Mouse (Mus musculus): Measurements from ENCODE around the gene Ywhae. TPM values are rescaled to one million over a fixed set of nuclear protein-coding genes. Genes with fewer than 3 reads are reported as not detected.
"Not testable (repeated sequence)": the region's sequence is repeated elsewhere in the genome, so short reads cannot be mapped to it uniquely, and the experiment has no call there.

Ywhae gene
- 648 and 718 TPM in 2 replicates for polyA plus RNA-seq (2015; fragmentation: Nextera tagmentation; extraction: Ambion mirVana)

GRCm38 (mm10) chr11:75732434-75733226 is at the start of gene Ywhae:
TSS of gene Ywhae (plus strand) at chr11:75732869.
- peaks cover 31% of the 10 kb centered on the region for H3K4me1 ChIP-seq (ENCODE audit: control insufficient read depth, insufficient read depth, low read length)
- H3K4me2 ChIP-seq (ENCODE audit: low read depth, low read length) = peak within 1 kb of the TSS; percentile 82
- H3K9ac ChIP-seq (ENCODE audit: low read depth, low read length) = peak within 1 kb of the TSS; percentile 100
- H3K27me3 ChIP-seq (replicated peaks; ENCODE audit: control insufficient read depth, insufficient read depth, low read length) = no peaks in the 10 kb centered on the region
- peak within 1 kb of the TSS; percentile 97 for H3K27ac ChIP-seq (ENCODE audit: low read length)
- peak; percentile 95 for ATAC-seq
- H3K4me3 ChIP-seq (ENCODE audit: low read length) = peak within 1 kb of the TSS; percentile 90
- no peaks in the 10 kb centered on the region for H3K36me3 ChIP-seq (ENCODE audit: control insufficient read depth, insufficient read depth, low read length)
- under 1% methylated on average over 74 of the region's 76 CpGs for WGBS
- no peaks in the 10 kb centered on the region for H3K9me3 ChIP-seq (ENCODE audit: control insufficient read depth, low read length)

GRCm38 (mm10) chr11:75684462-75684861 is 48.2 kb upstream of the Ywhae start:
- no peak for ATAC-seq
- Histone ChIP-seq H3K9ac (ENCODE audit: low read depth, low read length) (no peak overlapping the region), H3K36me3 (ENCODE audit: control insufficient read depth, insufficient read depth, low read length) (no peaks in the 10 kb centered on the region; the same call in 1 of the 2 replicates), H3K27ac (ENCODE audit: low read length) (no peak overlapping the region), H3K27me3 (replicated peaks; ENCODE audit: control insufficient read depth, insufficient read depth, low read length) (no peaks in the 10 kb centered on the region), H3K4me2 (ENCODE audit: low read depth, low read length) (no peak overlapping the region), H3K9me3 (ENCODE audit: control insufficient read depth, low read length) (no peaks in the 10 kb centered on the region), H3K4me1 (ENCODE audit: control insufficient read depth, insufficient read depth, low read length) (peaks cover 9% of the 10 kb centered on the region), H3K4me3 (ENCODE audit: low read length) (no peak overlapping the region)
- WGBS = 95% methylated on average over 5 of the region's 5 CpGs

- WGBS = 61% methylated on average over 2 of the region's 2 CpGs
- ATAC-seq = no peak
- Histone ChIP-seq H3K36me3 (ENCODE audit: control insufficient read depth, insufficient read depth, low read length) (no peaks in the 10 kb centered on the region; the same call in 1 of the 2 replicates), H3K9me3 (ENCODE audit: control insufficient read depth, low read length) (no peaks in the 10 kb centered on the region), H3K27me3 (replicated peaks; ENCODE audit: control insufficient read depth, insufficient read depth, low read length) (no peaks in the 10 kb centered on the region), H3K4me1 (ENCODE audit: control insufficient read depth, insufficient read depth, low read length) (peaks cover 9% of the 10 kb centered on the region), H3K4me2 (ENCODE audit: low read depth, low read length) (no peak overlapping the region), H3K4me3 (ENCODE audit: low read length) (no peak overlapping the region), H3K27ac (ENCODE audit: low read length) (no peak overlapping the region), H3K9ac (ENCODE audit: low read depth, low read length) (no peak overlapping the region)
Measured at GRCm38 (mm10) chr11:75684956-75685355, 47.7 kb upstream of the Ywhae start.

GRCm38 (mm10) chr11:75687343-75687993 is 45.2 kb upstream of the Ywhae start:
- no peak overlapping the region for H3K4me2 ChIP-seq (ENCODE audit: low read depth, low read length)
- no peak overlapping the region for H3K4me3 ChIP-seq (ENCODE audit: low read length)
- no peaks in the 10 kb centered on the region for H3K27me3 ChIP-seq (replicated peaks; ENCODE audit: control insufficient read depth, insufficient read depth, low read length)
- peaks cover 4% of the 10 kb centered on the region; the same call in 1 of the 2 replicates for H3K4me1 ChIP-seq (ENCODE audit: control insufficient read depth, insufficient read depth, low read length)
- no peak overlapping the region for H3K27ac ChIP-seq (ENCODE audit: low read length)
- no peak for ATAC-seq
- H3K36me3 ChIP-seq (ENCODE audit: control insufficient read depth, insufficient read depth, low read length) = peaks cover 3% of the 10 kb centered on the region
- WGBS = 61% methylated on average over 2 of the region's 2 CpGs
- no peak overlapping the region for H3K9ac ChIP-seq (ENCODE audit: low read depth, low read length)
- no peaks in the 10 kb centered on the region for H3K9me3 ChIP-seq (ENCODE audit: control insufficient read depth, low read length)

- no peak overlapping the region for H3K27ac ChIP-seq (ENCODE audit: low read length)
Measured at GRCm38 (mm10) chr11:75688132-75688531, 44.5 kb upstream of the Ywhae start.

GRCm38 (mm10) chr11:75689977-75690376 is 42.7 kb upstream of the Ywhae start:
- ATAC-seq = no peak
- peaks cover 4% of the 10 kb centered on the region; the same call in 1 of the 2 replicates for H3K4me1 ChIP-seq (ENCODE audit: control insufficient read depth, insufficient read depth, low read length)
- 78% methylated on average over 1 of the region's 1 CpGs for WGBS
- H3K4me3 ChIP-seq (ENCODE audit: low read length) = no peak overlapping the region
- H3K27ac ChIP-seq (ENCODE audit: low read length) = no peak overlapping the region
- no peaks in the 10 kb centered on the region for H3K27me3 ChIP-seq (replicated peaks; ENCODE audit: control insufficient read depth, insufficient read depth, low read length)
- H3K36me3 ChIP-seq (ENCODE audit: control insufficient read depth, insufficient read depth, low read length) = peaks cover 9% of the 10 kb centered on the region
- H3K4me2 ChIP-seq (ENCODE audit: low read depth, low read length) = no peak overlapping the region
- no peak overlapping the region for H3K9ac ChIP-seq (ENCODE audit: low read depth, low read length)
- no peaks in the 10 kb centered on the region for H3K9me3 ChIP-seq (ENCODE audit: control insufficient read depth, low read length)

More at GRCm38 (mm10) chr11:75688132-75688531, 44.5 kb upstream of the Ywhae start:
- Histone ChIP-seq H3K4me3 (ENCODE audit: low read length) (no peak overlapping the region), H3K9ac (ENCODE audit: low read depth, low read length) (no peak overlapping the region), H3K36me3 (ENCODE audit: control insufficient read depth, insufficient read depth, low read length) (peaks cover 5% of the 10 kb centered on the region; the same call in 1 of the 2 replicates), H3K4me2 (ENCODE audit: low read depth, low read length) (no peak overlapping the region), H3K27me3 (replicated peaks; ENCODE audit: control insufficient read depth, insufficient read depth, low read length) (no peaks in the 10 kb centered on the region), H3K4me1 (ENCODE audit: control insufficient read depth, insufficient read depth, low read length) (peaks cover 4% of the 10 kb centered on the region; the same call in 1 of the 2 replicates), H3K9me3 (ENCODE audit: control insufficient read depth, low read length) (no peaks in the 10 kb centered on the region)
- no peak for ATAC-seq
- 90% methylated on average over 2 of the region's 2 CpGs for WGBS

- Histone ChIP-seq H3K9ac (ENCODE audit: low read depth, low read length) (no peak overlapping the region), H3K4me2 (ENCODE audit: low read depth, low read length) (no peak overlapping the region), H3K36me3 (ENCODE audit: control insufficient read depth, insufficient read depth, low read length) (peaks cover 9% of the 10 kb centered on the region), H3K27me3 (replicated peaks; ENCODE audit: control insufficient read depth, insufficient read depth, low read length) (no peaks in the 10 kb centered on the region), H3K4me1 (ENCODE audit: control insufficient read depth, insufficient read depth, low read length) (peaks cover 4% of the 10 kb centered on the region; the same call in 1 of the 2 replicates), H3K9me3 (ENCODE audit: control insufficient read depth, low read length) (no peaks in the 10 kb centered on the region), H3K27ac (ENCODE audit: low read length) (no peak overlapping the region), H3K4me3 (ENCODE audit: low read length) (no peak overlapping the region)
- ATAC-seq = no peak
Measured at GRCm38 (mm10) chr11:75691047-75691446, 41.6 kb upstream of the Ywhae start.

- Histone ChIP-seq H3K4me2 (ENCODE audit: low read depth, low read length) (no peak overlapping the region), H3K4me3 (ENCODE audit: low read length) (no peak overlapping the region), H3K9me3 (ENCODE audit: control insufficient read depth, low read length) (no peaks in the 10 kb centered on the region), H3K36me3 (ENCODE audit: control insufficient read depth, insufficient read depth, low read length) (peaks cover 18% of the 10 kb centered on the region), H3K27me3 (replicated peaks; ENCODE audit: control insufficient read depth, insufficient read depth, low read length) (no peaks in the 10 kb centered on the region), H3K9ac (ENCODE audit: low read depth, low read length) (no peak overlapping the region), H3K27ac (ENCODE audit: low read length) (no peak overlapping the region), H3K4me1 (ENCODE audit: control insufficient read depth, insufficient read depth, low read length) (no peaks in the 10 kb centered on the region)
- 92% methylated on average over 5 of the region's 5 CpGs for WGBS
- no peak for ATAC-seq
Measured at GRCm38 (mm10) chr11:75693570-75693969, 39.1 kb upstream of the Ywhae start.

- 89% methylated on average over 3 of the region's 3 CpGs for WGBS
Measured at GRCm38 (mm10) chr11:75697464-75697863, 35.2 kb upstream of the Ywhae start.

More at GRCm38 (mm10) chr11:75697464-75697863, 35.2 kb upstream of the Ywhae start:
- H3K4me1 ChIP-seq (ENCODE audit: control insufficient read depth, insufficient read depth, low read length); H3K9me3 ChIP-seq (ENCODE audit: control insufficient read depth, low read length); ATAC-seq; H3K4me2 ChIP-seq (ENCODE audit: low read depth, low read length); H3K9ac ChIP-seq (ENCODE audit: low read depth, low read length); H3K27ac ChIP-seq (ENCODE audit: low read length); H3K4me3 ChIP-seq (ENCODE audit: low read length); H3K27me3 ChIP-seq (replicated peaks; ENCODE audit: control insufficient read depth, insufficient read depth, low read length): not testable (repeated sequence)
- peaks cover 19% of the 10 kb centered on the region for H3K36me3 ChIP-seq (ENCODE audit: control insufficient read depth, insufficient read depth, low read length)
